Mouse (Mus musculus) small intestine, adult 2 months (tissue): ENCODE measurements around the gene Pml. TPM values are rescaled to one million over a fixed set of nuclear protein-coding genes. Genes with fewer than 3 reads are reported as not detected.

Experiments
- H3K27ac ChIP-seq: fragments of 200-500 bp; 2 replicates; pipeline ENCODE4 v1.5.1; 2012; ENCODE audit warnings: low read depth, low read length, control low read depth, inconsistent platforms; ENCODE audit not compliant: insufficient read depth
- H3K27me3 ChIP-seq: fragments of 200-500 bp; 2 replicates; pipeline ENCODE4 v1.6.1; 2012; ENCODE audit warnings: mild to moderate bottlenecking, moderate library complexity, low read length, inconsistent platforms; ENCODE audit not compliant: control insufficient read depth, insufficient read depth
- H3K36me3 ChIP-seq: fragments of 200-500 bp; 2 replicates; pipeline ENCODE4 v1.6.1; 2012; ENCODE audit warnings: mild to moderate bottlenecking, low read length, control low read depth, inconsistent platforms; ENCODE audit not compliant: control insufficient read depth, insufficient read depth
- H3K4me1 ChIP-seq: fragments of 200-500 bp; 2 replicates; pipeline ENCODE4 v1.6.1; 2012; ENCODE audit warnings: low read length, inconsistent platforms, mixed read lengths; ENCODE audit not compliant: control insufficient read depth, insufficient read depth, insufficient read length
- H3K4me3 ChIP-seq: fragments of 200-500 bp; 2 replicates; pipeline ENCODE4 v1.5.1; 2012; ENCODE audit warnings: low read depth, mild to moderate bottlenecking, control low read depth, inconsistent platforms, low read length, moderate library complexity
- CTCF ChIP-seq: fragments of 200-500 bp; IDR thresholded peaks from 2 replicates; pipeline ENCODE4 v1.5.1; 2012; ENCODE audit warnings: low read depth, mild to moderate bottlenecking, control low read depth, inconsistent platforms, low read length, moderate library complexity, mixed read lengths; ENCODE audit not compliant: insufficient replicate concordance, insufficient read length; ENCODE audit errors: extremely low read depth
- POLR2A ChIP-seq: fragments of 200-500 bp; IDR thresholded peaks from 2 replicates; pipeline ENCODE4 v1.6.1; 2012; ENCODE audit warnings: low read depth, mild to moderate bottlenecking, control low read depth, inconsistent platforms, low read length, moderate library complexity
- WGBS: fragments of 180-500 bp; shearing (Covaris S2); methylation state at CpG from one replicate; pipeline ENCODE4 v1.1.7; 2018; 5-methylcytosine and 5-hydroxymethylcytosine counted together
- polyA plus RNA-seq: library from polyadenylated mRNA; depleted of rRNA; stranded (reverse); fragments of >200 nt; gene quantifications from 2 replicates; pipeline ENCODE4 v1.2.3, GENCODE M21; 2012

The Pml gene
- polyA plus RNA-seq, 1 experiment: 45.0 TPM

DNA sequence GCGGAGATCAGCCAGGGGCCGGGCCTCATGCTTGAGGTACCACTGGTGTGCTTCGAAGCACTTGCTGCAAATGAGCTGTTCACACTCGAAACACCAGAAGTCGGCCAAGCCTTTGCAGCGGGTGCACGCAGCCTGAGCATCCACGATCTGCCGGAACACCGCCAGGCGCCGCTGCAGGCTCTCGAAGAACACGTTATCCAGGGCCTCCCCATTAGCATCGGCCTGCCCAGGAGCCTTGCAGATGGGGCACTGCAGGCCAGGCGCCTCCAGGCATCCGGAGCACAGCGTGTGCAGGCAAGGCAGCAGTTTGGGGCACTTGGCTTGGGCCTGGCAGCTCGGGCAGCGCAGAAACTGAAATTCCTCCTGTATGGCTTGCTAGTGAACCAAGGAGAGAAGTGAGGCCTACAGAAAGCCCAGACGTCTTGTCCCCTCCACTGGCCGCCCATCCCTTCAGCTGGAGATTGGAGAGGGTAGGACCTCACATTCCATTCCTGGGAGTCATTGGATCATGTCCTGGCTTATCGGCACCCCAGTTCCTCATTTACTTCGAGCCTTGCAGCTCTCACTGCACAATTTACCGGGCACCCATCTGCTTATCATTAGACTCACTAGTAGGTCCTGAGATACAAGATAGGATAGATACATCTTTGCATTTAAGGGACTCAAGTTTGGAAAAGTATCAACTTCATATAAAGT lies 2.4 kb downstream of the Pml start:
- no peaks in the 10 kb centered on the region for H3K27me3 ChIP-seq
- H3K36me3 ChIP-seq: peaks cover 5% of the 10 kb centered on the region
- WGBS: 15% methylated on average over 25 of the region's 25 CpGs
- peak; percentile 71 for TF ChIP-seq CTCF
- 0 out of 2 replicates have a peak, but pooled peaks have one; percentile 5 for TF ChIP-seq POLR2A
- peak overlapping the region; percentile 70 for H3K27ac ChIP-seq
- peaks cover 25% of the 10 kb centered on the region for H3K4me1 ChIP-seq
- peak overlapping the region; percentile 63 for H3K4me3 ChIP-seq

- WGBS: 52% methylated on average over 4 of the region's 4 CpGs
- H3K4me3 ChIP-seq: no peak overlapping the region
These were observed 3.4 kb downstream of the Pml start for GRCm38 (mm10) chr9:58246083-58246591.

GRCm38 (mm10) chr9:58243696-58244095 lies 5.9 kb downstream of the Pml start:
- H3K27me3 ChIP-seq: no peaks in the 10 kb centered on the region
- H3K4me3 ChIP-seq: no peak overlapping the region
- H3K36me3 ChIP-seq: peaks cover 11% of the 10 kb centered on the region
- H3K4me1 ChIP-seq: peaks cover 27% of the 10 kb centered on the region
- H3K27ac ChIP-seq: peak overlapping the region; percentile 43
- 41% methylated on average over 6 of the region's 6 CpGs for WGBS
- TF ChIP-seq CTCF (no peak), POLR2A (no peak)

More at GRCm38 (mm10) chr9:58246083-58246591, 3.4 kb downstream of the Pml start:
- Histone ChIP-seq H3K36me3 (peaks cover 5% of the 10 kb centered on the region), H3K27ac (no peak overlapping the region), H3K4me1 (peaks cover 31% of the 10 kb centered on the region), H3K27me3 (no peaks in the 10 kb centered on the region)
- TF ChIP-seq POLR2A (no peak), CTCF (no peak)

- no peak for TF ChIP-seq CTCF
- TF ChIP-seq POLR2A: no peak
- peak overlapping the region; percentile 43 for H3K27ac ChIP-seq
- H3K36me3 ChIP-seq: peaks cover 11% of the 10 kb centered on the region
- no peaks in the 10 kb centered on the region for H3K27me3 ChIP-seq
- peaks cover 27% of the 10 kb centered on the region for H3K4me1 ChIP-seq
- 52% methylated on average over 5 of the region's 5 CpGs for WGBS
- no peak overlapping the region for H3K4me3 ChIP-seq
These were observed 6.9 kb downstream of the Pml start for GRCm38 (mm10) chr9:58242696-58243095.

GRCm38 (mm10) chr9:58241780-58242485 lies 7.7 kb downstream of the Pml start:
- peaks cover 12% of the 10 kb centered on the region for H3K36me3 ChIP-seq
- peaks cover 23% of the 10 kb centered on the region for H3K4me1 ChIP-seq
- WGBS: 18% methylated on average over 9 of the region's 9 CpGs
- peak overlapping the region; percentile 43 for H3K27ac ChIP-seq
- TF ChIP-seq CTCF (no peak), POLR2A (no peak)
- no peaks in the 10 kb centered on the region for H3K27me3 ChIP-seq
- no peak overlapping the region for H3K4me3 ChIP-seq

DNA sequence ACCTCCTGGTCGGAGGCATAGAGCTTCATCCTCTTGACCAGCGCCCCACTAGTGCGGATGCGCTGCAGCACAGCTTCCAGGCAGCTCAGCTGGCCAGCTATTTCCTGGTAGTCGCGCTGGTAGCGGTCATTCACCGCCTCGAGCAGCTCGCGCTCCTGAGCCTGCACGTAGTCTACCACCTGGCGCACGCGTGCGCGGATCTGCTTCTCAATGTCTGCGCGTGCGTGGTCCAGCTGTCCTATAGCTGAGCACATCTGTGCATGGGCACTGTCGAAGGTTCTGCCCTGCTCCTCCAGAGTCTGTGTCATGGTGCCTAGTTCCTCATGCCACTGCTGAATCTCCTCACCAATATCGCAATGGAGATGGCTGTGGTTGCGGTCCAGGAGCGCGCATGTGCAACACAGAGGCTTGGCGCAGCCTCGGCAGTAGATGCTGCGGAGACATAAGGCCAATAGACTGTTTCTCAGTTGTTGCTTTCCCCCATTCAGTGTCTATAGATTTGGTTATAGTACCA lies 15.0 kb downstream of the Pml start:
- H3K27ac ChIP-seq: no peak overlapping the region
- peaks cover 45% of the 10 kb centered on the region for H3K36me3 ChIP-seq
- H3K4me3 ChIP-seq: no peak overlapping the region
- peaks cover 25% of the 10 kb centered on the region for H3K4me1 ChIP-seq
- H3K27me3 ChIP-seq: no peaks in the 10 kb centered on the region
- 96% methylated on average over 28 of the region's 28 CpGs for WGBS
- no peak for TF ChIP-seq POLR2A
- TF ChIP-seq CTCF: no peak

DNA sequence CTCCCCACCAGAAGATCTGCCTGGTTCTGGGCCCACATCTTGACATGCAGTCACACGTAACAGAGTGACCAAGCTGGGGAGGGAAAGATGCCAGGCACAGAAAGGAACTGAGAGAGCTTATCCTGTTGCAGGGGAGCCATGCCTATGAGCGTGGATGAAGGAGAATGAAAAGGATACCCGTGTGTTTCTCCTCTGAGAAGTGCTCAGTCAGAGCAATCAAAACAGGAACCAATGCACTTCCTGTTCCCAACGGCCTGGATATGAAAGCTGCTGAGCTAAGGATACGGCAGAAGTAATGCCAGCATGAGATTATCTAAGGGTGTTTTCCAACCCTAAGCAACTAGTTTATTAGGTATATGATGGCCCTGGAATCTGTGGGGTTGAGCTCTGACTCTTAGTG lies 17.2 kb downstream of the Pml start:
- WGBS: 49% methylated on average over 5 of the region's 5 CpGs
- TF ChIP-seq CTCF: no peak
- no peak for TF ChIP-seq POLR2A
- peaks cover 56% of the 10 kb centered on the region for H3K36me3 ChIP-seq
- peak overlapping the region; percentile 92 for H3K27ac ChIP-seq
- peaks cover 31% of the 10 kb centered on the region for H3K4me1 ChIP-seq
- no peaks in the 10 kb centered on the region for H3K27me3 ChIP-seq
- H3K4me3 ChIP-seq: no peak overlapping the region
